Mouse (Mus musculus): ENCODE data around the gene Smg6. TPM values are rescaled to one million over a fixed set of nuclear protein-coding genes. Genes with fewer than 3 reads are reported as not detected.
A peak's percentile ranks its signal among the peaks of the same experiment; 100 is the strongest.

Smg6 gene
- polyA plus RNA-seq, 1 experiment from 2014 or later, result 18.3 TPM

DNA sequence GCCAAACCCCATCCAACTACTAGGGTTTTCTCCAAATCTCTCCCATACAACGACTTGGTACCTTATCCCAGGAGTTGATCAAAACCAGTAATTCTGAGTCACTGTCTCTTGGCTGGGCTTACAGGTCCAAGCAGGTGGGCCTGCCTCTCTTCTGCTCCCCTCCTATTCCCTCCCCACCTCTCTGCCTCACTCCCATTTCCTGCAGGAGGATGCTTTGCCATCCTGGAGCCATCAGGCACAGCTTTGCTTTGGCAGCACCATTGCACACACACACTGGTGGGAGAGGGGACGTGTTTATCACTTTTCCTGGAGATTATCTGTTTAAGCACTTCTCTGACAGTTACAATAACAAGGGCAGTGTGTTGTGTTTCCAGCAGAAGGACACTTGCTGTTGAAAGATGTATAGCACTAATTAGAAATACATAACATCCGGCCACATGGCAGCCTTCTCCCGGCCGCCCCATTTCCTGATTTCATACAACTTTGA lies 108.0 kb downstream of the Smg6 start:
- no peak for ATAC-seq
- H3K9ac ChIP-seq, result no peak overlapping the region
- WGBS, result 89% methylated on average over 5 of the region's 5 CpGs
- H3K4me3 ChIP-seq, result no peak overlapping the region
- H3K36me3 ChIP-seq (ENCODE audit: poor library complexity, severe bottlenecking), result peaks cover 3% of the 10 kb centered on the region; the same call in 1 of the 2 replicates
- H3K4me1 ChIP-seq, result peaks cover 14% of the 10 kb centered on the region
- no peaks in the 10 kb centered on the region for H3K27me3 ChIP-seq
- H3K4me2 ChIP-seq, result no peak overlapping the region
- H3K27ac ChIP-seq, result no peak overlapping the region
- no peaks in the 10 kb centered on the region for H3K9me3 ChIP-seq (replicated peaks)

DNA sequence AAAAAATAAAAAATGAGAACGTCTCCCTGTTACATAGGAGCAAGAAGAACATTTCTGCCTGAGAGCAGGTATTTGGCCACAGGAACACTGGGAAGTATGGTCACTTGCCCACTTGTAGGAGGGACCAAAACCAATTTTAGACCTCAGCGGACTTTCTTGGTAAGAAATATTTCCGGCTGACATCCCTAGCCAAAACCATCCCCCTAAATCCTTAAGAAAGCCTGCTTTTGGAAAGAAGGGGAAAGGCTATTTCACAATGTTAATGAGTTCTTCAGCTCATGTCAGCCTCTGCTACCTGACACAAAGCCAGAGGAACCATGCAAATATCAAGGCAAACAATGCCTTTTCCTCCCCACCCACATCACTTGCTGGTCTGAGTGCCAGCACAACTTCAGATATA lies 108.5 kb downstream of the Smg6 start:
- no peaks in the 10 kb centered on the region for H3K9me3 ChIP-seq (replicated peaks)
- H3K4me1 ChIP-seq, result peaks cover 14% of the 10 kb centered on the region
- no peak overlapping the region for H3K27ac ChIP-seq
- no peak overlapping the region for H3K4me3 ChIP-seq
- H3K9ac ChIP-seq, result no peak overlapping the region
- 89% methylated on average over 3 of the region's 3 CpGs for WGBS
- no peak overlapping the region for H3K4me2 ChIP-seq
- ATAC-seq, result no peak
- H3K36me3 ChIP-seq (ENCODE audit: poor library complexity, severe bottlenecking), result peaks cover 4% of the 10 kb centered on the region; the same call in 1 of the 2 replicates
- H3K27me3 ChIP-seq, result no peaks in the 10 kb centered on the region

GRCm38 (mm10) chr11:75044333-75044732 lies 118.7 kb downstream of the Smg6 start:
- WGBS, result 90% methylated on average over 3 of the region's 3 CpGs
- Histone ChIP-seq H3K4me2 (no peak overlapping the region), H3K4me3 (no peak overlapping the region), H3K9me3 (replicated peaks) (no peaks in the 10 kb centered on the region), H3K4me1 (peaks cover 14% of the 10 kb centered on the region), H3K9ac (no peak overlapping the region), H3K36me3 (ENCODE audit: poor library complexity, severe bottlenecking) (peaks cover 45% of the 10 kb centered on the region), H3K27ac (no peak overlapping the region), H3K27me3 (no peaks in the 10 kb centered on the region)
- ATAC-seq, result no peak

DNA sequence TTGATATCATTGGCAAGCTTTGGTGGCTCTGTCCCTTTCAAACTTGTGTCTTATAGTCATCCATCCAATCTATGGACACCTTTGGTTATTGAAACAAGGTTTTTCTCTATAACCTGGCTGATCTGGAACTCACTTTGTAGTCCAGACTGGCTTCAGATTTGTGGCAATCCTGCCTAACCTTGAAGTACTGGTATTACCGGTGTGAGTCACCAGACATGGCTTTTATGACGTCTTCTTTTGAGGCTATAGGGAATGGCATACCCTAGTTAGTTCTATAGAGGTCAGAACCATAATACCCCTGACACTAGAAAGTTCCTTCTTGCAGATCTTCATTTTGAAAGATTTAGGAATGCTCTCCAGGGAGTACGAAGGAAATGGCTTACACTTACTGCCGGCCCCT lies 120.2 kb downstream of the Smg6 start:
- peaks cover 14% of the 10 kb centered on the region for H3K4me1 ChIP-seq
- no peak overlapping the region for H3K9ac ChIP-seq
- H3K27ac ChIP-seq, result no peak overlapping the region
- H3K9me3 ChIP-seq (replicated peaks), result no peaks in the 10 kb centered on the region
- peaks cover 47% of the 10 kb centered on the region for H3K36me3 ChIP-seq (ENCODE audit: poor library complexity, severe bottlenecking)
- WGBS, result 98% methylated on average over 4 of the region's 4 CpGs
- H3K4me2 ChIP-seq, result no peak overlapping the region
- H3K4me3 ChIP-seq, result no peak overlapping the region
- ATAC-seq, result no peak
- no peaks in the 10 kb centered on the region for H3K27me3 ChIP-seq

DNA sequence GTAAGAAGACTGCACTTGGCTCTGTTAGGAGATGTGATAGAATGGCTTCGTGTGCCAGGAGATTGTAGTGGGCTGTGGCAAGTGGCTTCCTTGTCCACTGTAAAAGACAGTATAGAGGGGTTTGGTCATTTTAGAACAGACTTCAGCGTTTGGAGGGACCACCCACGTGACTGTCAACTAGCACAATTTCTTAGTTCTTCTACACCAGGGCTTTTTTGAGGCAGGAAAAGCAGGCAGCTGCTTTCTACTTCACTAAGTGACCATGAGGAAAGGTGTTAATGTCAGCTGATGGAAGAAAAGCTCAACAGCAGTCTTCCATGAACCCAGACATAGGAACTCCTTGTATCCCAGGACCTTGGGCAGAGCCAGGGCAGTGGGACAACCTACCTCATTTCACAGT lies 121.0 kb downstream of the Smg6 start:
- Histone ChIP-seq H3K36me3 (ENCODE audit: poor library complexity, severe bottlenecking) (peaks cover 49% of the 10 kb centered on the region), H3K27me3 (no peaks in the 10 kb centered on the region), H3K27ac (no peak overlapping the region), H3K4me3 (no peak overlapping the region), H3K4me2 (no peak overlapping the region), H3K9me3 (replicated peaks) (no peaks in the 10 kb centered on the region), H3K4me1 (peaks cover 14% of the 10 kb centered on the region), H3K9ac (no peak overlapping the region)
- ATAC-seq, result no peak
- 92% methylated on average over 3 of the region's 3 CpGs for WGBS

DNA sequence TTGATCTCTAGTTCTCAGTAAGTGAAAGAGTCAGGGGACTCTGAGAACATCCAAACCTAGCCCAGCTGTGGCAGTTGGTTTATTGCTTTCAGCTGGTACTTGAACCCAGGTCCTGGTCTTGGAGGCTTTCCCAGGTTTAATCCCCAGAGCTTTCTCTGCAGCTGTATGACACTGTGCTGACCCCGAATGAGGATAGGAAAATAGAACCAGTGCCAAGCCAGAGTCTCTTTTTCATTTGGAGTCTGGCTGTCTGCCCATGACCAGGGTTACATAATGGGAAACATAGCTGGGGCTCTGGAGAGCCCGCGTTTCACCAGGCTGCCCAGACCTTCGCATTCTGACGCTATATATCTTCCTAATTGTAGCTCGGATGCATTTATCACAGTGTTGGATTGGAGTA lies 121.4 kb downstream of the Smg6 start:
- Histone ChIP-seq H3K9ac (no peak overlapping the region), H3K27me3 (no peaks in the 10 kb centered on the region), H3K4me1 (peaks cover 14% of the 10 kb centered on the region), H3K4me2 (no peak overlapping the region), H3K27ac (no peak overlapping the region), H3K9me3 (replicated peaks) (no peaks in the 10 kb centered on the region), H3K36me3 (ENCODE audit: poor library complexity, severe bottlenecking) (peaks cover 46% of the 10 kb centered on the region), H3K4me3 (no peak overlapping the region)
- ATAC-seq, result no peak
- WGBS, result 54% methylated on average over 6 of the region's 6 CpGs

- 0 out of 2 replicates have a peak overlapping the region, but pooled peaks have one; percentile 10 for H3K27ac ChIP-seq
- no peak overlapping the region for H3K4me3 ChIP-seq
- 85% methylated on average over 7 of the region's 7 CpGs for WGBS
- H3K9ac ChIP-seq, result no peak overlapping the region
- no peaks in the 10 kb centered on the region for H3K9me3 ChIP-seq (replicated peaks)
- H3K4me1 ChIP-seq, result peaks cover 14% of the 10 kb centered on the region
- no peak for ATAC-seq
- peaks cover 41% of the 10 kb centered on the region for H3K36me3 ChIP-seq (ENCODE audit: poor library complexity, severe bottlenecking)
- H3K4me2 ChIP-seq, result no peak overlapping the region
- H3K27me3 ChIP-seq, result no peaks in the 10 kb centered on the region
Measured at GRCm38 (mm10) chr11:75047736-75048407, 122.2 kb downstream of the Smg6 start.

- no peak overlapping the region for H3K27ac ChIP-seq
- no peaks in the 10 kb centered on the region for H3K27me3 ChIP-seq
- H3K9ac ChIP-seq, result no peak overlapping the region
- ATAC-seq, result no peak
- H3K4me1 ChIP-seq, result peaks cover 14% of the 10 kb centered on the region
- H3K9me3 ChIP-seq (replicated peaks), result no peaks in the 10 kb centered on the region
- 89% methylated on average over 2 of the region's 2 CpGs for WGBS
- H3K4me3 ChIP-seq, result no peak overlapping the region
- no peak overlapping the region for H3K4me2 ChIP-seq
- peaks cover 44% of the 10 kb centered on the region for H3K36me3 ChIP-seq (ENCODE audit: poor library complexity, severe bottlenecking)
Measured at GRCm38 (mm10) chr11:75049146-75049545, 123.5 kb downstream of the Smg6 start.

DNA sequence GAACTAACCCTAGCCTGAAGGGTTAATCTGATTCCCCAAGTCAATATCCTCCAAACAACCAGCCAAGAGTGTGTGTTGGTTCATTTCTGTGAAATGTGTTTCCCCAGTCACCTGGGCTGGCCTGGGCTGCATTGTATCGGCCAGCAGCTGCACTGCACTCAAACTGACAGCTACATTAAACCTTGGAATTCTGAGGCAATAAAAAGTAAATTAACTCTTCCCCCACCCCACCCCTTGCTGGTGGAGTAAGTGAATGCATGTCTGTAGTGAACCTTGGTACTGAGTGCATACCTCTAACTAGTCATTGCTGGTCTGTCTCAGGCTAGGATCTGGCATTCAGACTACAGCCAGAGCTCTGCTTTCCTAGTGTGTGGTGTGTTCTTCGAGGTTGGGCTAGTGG lies 124.2 kb downstream of the Smg6 start:
- H3K9me3 ChIP-seq (replicated peaks), result no peaks in the 10 kb centered on the region
- peaks cover 14% of the 10 kb centered on the region for H3K4me1 ChIP-seq
- ATAC-seq, result no peak
- no peak overlapping the region for H3K4me3 ChIP-seq
- H3K9ac ChIP-seq, result no peak overlapping the region
- peaks cover 43% of the 10 kb centered on the region for H3K36me3 ChIP-seq (ENCODE audit: poor library complexity, severe bottlenecking)
- no peak overlapping the region for H3K27ac ChIP-seq
- no peaks in the 10 kb centered on the region for H3K27me3 ChIP-seq
- no peak overlapping the region for H3K4me2 ChIP-seq
- WGBS, result 87% methylated on average over 2 of the region's 2 CpGs

DNA sequence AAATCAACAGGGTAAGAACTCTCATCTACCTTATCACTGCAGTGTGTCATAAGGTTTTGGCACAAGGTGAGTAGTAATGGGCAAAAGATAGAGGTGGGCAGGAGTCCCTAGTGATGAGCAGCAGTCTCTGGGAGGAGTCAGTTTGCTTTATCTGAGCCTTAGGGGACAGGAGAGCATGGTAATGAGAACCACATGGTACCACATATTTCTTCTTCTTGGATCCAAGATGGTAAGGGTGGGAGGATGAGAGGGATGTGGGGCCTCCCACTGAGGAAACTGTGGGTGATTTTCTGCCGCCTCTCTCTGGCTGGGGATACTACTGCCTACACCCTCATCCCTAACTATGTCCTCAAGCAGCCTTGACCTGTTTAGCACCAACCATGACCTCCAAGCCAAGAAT lies 125.6 kb downstream of the Smg6 start:
- no peaks in the 10 kb centered on the region for H3K9me3 ChIP-seq (replicated peaks)
- 100% methylated on average over 1 of the region's 1 CpGs for WGBS
- peaks cover 14% of the 10 kb centered on the region for H3K4me1 ChIP-seq
- H3K4me2 ChIP-seq, result no peak overlapping the region
- H3K27me3 ChIP-seq, result no peaks in the 10 kb centered on the region
- H3K27ac ChIP-seq, result no peak overlapping the region
- no peak for ATAC-seq
- peaks cover 42% of the 10 kb centered on the region for H3K36me3 ChIP-seq (ENCODE audit: poor library complexity, severe bottlenecking)
- no peak overlapping the region for H3K4me3 ChIP-seq
- no peak overlapping the region for H3K9ac ChIP-seq

DNA sequence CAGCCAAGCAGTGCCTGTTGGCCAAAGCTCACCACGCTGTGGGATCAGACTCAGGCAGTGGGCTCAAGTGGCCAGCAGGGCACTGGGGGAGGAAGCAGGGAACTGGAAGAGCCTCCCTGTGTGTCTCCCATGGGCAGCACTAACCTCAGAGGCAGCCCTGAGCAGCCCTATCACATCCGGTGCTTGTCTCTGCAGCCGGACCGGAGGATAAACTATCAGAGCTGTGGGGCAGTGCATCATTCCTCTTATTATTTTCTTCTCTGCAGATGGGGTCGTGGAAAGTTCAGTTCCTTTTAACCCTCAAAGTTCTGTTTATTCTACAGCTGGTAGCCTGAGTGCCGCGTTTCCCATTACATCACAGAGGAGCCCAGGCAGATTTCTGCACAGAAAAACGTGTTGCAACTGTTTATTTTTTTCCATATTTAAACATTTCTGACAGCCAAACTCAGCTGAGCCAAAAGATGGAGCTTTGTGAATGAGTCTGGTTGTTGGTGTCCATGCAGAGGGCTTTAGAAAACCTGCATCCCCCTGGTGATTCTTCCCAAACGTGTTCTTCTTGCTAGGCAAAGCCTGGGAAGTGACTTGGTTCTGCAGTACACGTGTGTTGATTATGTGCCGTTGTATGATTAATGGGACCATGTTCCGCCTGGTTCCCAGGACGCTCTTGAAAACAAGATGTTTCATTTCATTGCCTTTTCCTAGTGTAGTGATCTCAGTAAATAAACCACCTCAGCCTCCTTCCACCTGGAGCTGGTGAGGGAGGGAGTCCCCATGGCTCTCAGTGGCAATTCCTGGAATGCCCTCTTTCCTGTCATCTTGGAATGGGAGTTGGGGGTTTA lies 126.3 kb downstream of the Smg6 start:
- Histone ChIP-seq H3K36me3 (ENCODE audit: poor library complexity, severe bottlenecking) (peaks cover 35% of the 10 kb centered on the region), H3K9me3 (replicated peaks) (no peaks in the 10 kb centered on the region), H3K4me2 (no peak overlapping the region), H3K27me3 (no peaks in the 10 kb centered on the region), H3K9ac (no peak overlapping the region), H3K27ac (no peak overlapping the region), H3K4me1 (peaks cover 9% of the 10 kb centered on the region), H3K4me3 (no peak overlapping the region)
- 80% methylated on average over 13 of the region's 13 CpGs for WGBS
- no peak for ATAC-seq

GRCm38 (mm10) chr11:75053020-75053419 lies 127.4 kb downstream of the Smg6 start:
- H3K4me1 ChIP-seq, result no peaks in the 10 kb centered on the region
- H3K9me3 ChIP-seq (replicated peaks), result no peaks in the 10 kb centered on the region
- H3K36me3 ChIP-seq (ENCODE audit: poor library complexity, severe bottlenecking), result peaks cover 35% of the 10 kb centered on the region
- H3K9ac ChIP-seq, result no peak overlapping the region
- 89% methylated on average over 2 of the region's 2 CpGs for WGBS
- no peak for ATAC-seq
- H3K27ac ChIP-seq, result no peak overlapping the region
- H3K27me3 ChIP-seq, result no peaks in the 10 kb centered on the region
- no peak overlapping the region for H3K4me3 ChIP-seq
- no peak overlapping the region for H3K4me2 ChIP-seq

All from forebrain, embryonic 13.5 days (tissue).